In genomic region chr4:138938495-138939269, GRCm38 (mm10) we compare ENCODE assay signal across 15 mouse cellular contexts. TPM values are rescaled to one million over a fixed set of nuclear protein-coding genes. Genes with fewer than 3 reads are reported as not detected.
DNase-seq lines count a peak whose midpoint lies in the region; ATAC-seq and TF ChIP-seq lines count a peak whose summit lies in the region.
"Had no signal": no experiment of that assay in that cellular context is flagged by ENCODE, and none has a peak within 500 bp of the region (broad histone marks: within the 10 kb centered on the region; RNA-seq: fewer than 3 reads in every experiment).

No protein-coding gene starts in this region.

- no peaks in the 10 kb centered on the region for H3K9me3 ChIP-seq in liver, embryonic 11.5 days (ENCODE audit: control insufficient read depth, low read length)
- no peaks in the 10 kb centered on the region for H3K9me3 ChIP-seq in intestine, postnatal 0 days (ENCODE audit: control insufficient read depth)
- H3K9me3 ChIP-seq in lung, embryonic 14.5 days (ENCODE audit: low read depth, low read length), result no peaks in the 10 kb centered on the region
- no peaks in the 10 kb centered on the region for H3K9me3 ChIP-seq in stomach, embryonic 15.5 days
- H3K9me3 ChIP-seq: limb, embryonic 13.5 days; neural tube, embryonic 15.5 days had no signal

- no peak for ATAC-seq in liver, embryonic 11.5 days (replicated peaks; ENCODE audit: low FRiP score)
- peak; percentile 34 for ATAC-seq in intestine, postnatal 0 days
- 0 out of 2 replicates have a peak, but pooled peaks have one; percentile 35 for ATAC-seq in lung, embryonic 14.5 days (ENCODE audit: insufficient read depth)
- ATAC-seq in stomach, embryonic 15.5 days (ENCODE audit: insufficient read depth, low FRiP score, low read depth), result peak; percentile 68
- ATAC-seq: Patski had no signal

- H3K4me2 ChIP-seq in liver, embryonic 11.5 days, result no peak overlapping the region
- H3K4me2 ChIP-seq in intestine, postnatal 0 days (replicated peaks; ENCODE audit: low read depth), result 0 out of 2 replicates have a peak overlapping the region, but pooled peaks have one; percentile 13
- H3K4me2 ChIP-seq in lung, embryonic 14.5 days, result peak overlapping the region; percentile 16; the same call in 1 of the 2 replicates
- peak overlapping the region; percentile 13; the same call in 1 of the 2 replicates for H3K4me2 ChIP-seq in stomach, embryonic 15.5 days
- H3K4me2 ChIP-seq: limb, embryonic 13.5 days; neural tube, embryonic 15.5 days had no signal

- no peaks in the 10 kb centered on the region for H3K36me3 ChIP-seq in liver, adult 2 months (ENCODE audit: control insufficient read depth, insufficient read depth, low read length)
- no peaks in the 10 kb centered on the region for H3K36me3 ChIP-seq in liver, embryonic 11.5 days (ENCODE audit: control insufficient read depth, insufficient read depth, low read length)
- H3K36me3 ChIP-seq in intestine, postnatal 0 days (ENCODE audit: control insufficient read depth, insufficient read depth), result no peaks in the 10 kb centered on the region
- no peaks in the 10 kb centered on the region for H3K36me3 ChIP-seq in lung, embryonic 14.5 days (ENCODE audit: insufficient read depth)
- no peaks in the 10 kb centered on the region for H3K36me3 ChIP-seq in stomach, embryonic 15.5 days
- H3K36me3 ChIP-seq: limb, embryonic 13.5 days; neural tube, embryonic 15.5 days had no signal

- H3K4me3 ChIP-seq in liver, adult 2 months (ENCODE audit: insufficient read depth, low read depth, low read length), result no peak overlapping the region
- no peak overlapping the region for H3K4me3 ChIP-seq in liver, embryonic 11.5 days (ENCODE audit: low read depth, low read length)
- no peak overlapping the region for H3K4me3 ChIP-seq in intestine, postnatal 0 days (ENCODE audit: low read depth, low read length)
- H3K4me3 ChIP-seq in lung, embryonic 14.5 days (ENCODE audit: low read depth, low read length), result no peak overlapping the region
- H3K4me3 ChIP-seq in stomach, embryonic 15.5 days (replicated peaks), result no peak overlapping the region
- H3K4me3 ChIP-seq: limb, embryonic 13.5 days; neural tube, embryonic 15.5 days had no signal

- TF ChIP-seq POLR2A in liver, adult 2 months (IDR thresholded peaks at IDR 0.05; ENCODE audit: extremely low read depth, insufficient read depth, low read length), result no peak

- H3K27me3 ChIP-seq in liver, adult 2 months (ENCODE audit: control insufficient read depth, insufficient read depth, low read length), result no peaks in the 10 kb centered on the region
- no peaks in the 10 kb centered on the region for H3K27me3 ChIP-seq in liver, embryonic 11.5 days (replicated peaks; ENCODE audit: control insufficient read depth, insufficient read depth, low read length)
- H3K27me3 ChIP-seq in intestine, postnatal 0 days (replicated peaks; ENCODE audit: control insufficient read depth, insufficient read depth, low read length), result no peaks in the 10 kb centered on the region
- H3K27me3 ChIP-seq in lung, embryonic 14.5 days (ENCODE audit: insufficient read depth, low read length), result no peaks in the 10 kb centered on the region
- H3K27me3 ChIP-seq in stomach, embryonic 15.5 days (replicated peaks), result no peaks in the 10 kb centered on the region
- H3K27me3 ChIP-seq: limb, embryonic 13.5 days; neural tube, embryonic 15.5 days; Patski had no signal

- peak; percentile 66 for DNase-seq in liver, adult 2 months (ENCODE audit: extremely low read depth, low read depth, low spot score)
- no peak for DNase-seq in liver, embryonic 11.5 days (ENCODE audit: low spot score)
- peak; percentile 60 for DNase-seq in lung, embryonic 14.5 days
- DNase-seq in right cerebral cortex, adult 2 months (ENCODE audit: low spot score in 2 of 2), result no peak
- no peak for DNase-seq in gastrocnemius, adult 8-10 months (ENCODE audit: low spot score in 2 of 2)
- DNase-seq in gastrocnemius, postnatal 14 days, result no peak
- DNase-seq: adrenal gland, postnatal 36 days; layer of hippocampus, adult 9-11 months had no signal

- H3K4me1 ChIP-seq in liver, adult 2 months (ENCODE audit: control insufficient read depth, insufficient read depth, low read length), result peaks cover 4% of the 10 kb centered on the region
- no peaks in the 10 kb centered on the region for H3K4me1 ChIP-seq in liver, embryonic 11.5 days (replicated peaks; ENCODE audit: control insufficient read depth, insufficient read depth, low read length)
- H3K4me1 ChIP-seq in intestine, postnatal 0 days (replicated peaks; ENCODE audit: control insufficient read depth, insufficient read depth, low read length), result peaks cover 4% of the 10 kb centered on the region; the same call in 1 of the 2 replicates
- H3K4me1 ChIP-seq in lung, embryonic 14.5 days (ENCODE audit: insufficient read depth), result peaks cover 5% of the 10 kb centered on the region; the same call in 1 of the 2 replicates
- peaks cover 16% of the 10 kb centered on the region; the same call in 1 of the 2 replicates for H3K4me1 ChIP-seq in stomach, embryonic 15.5 days
- H3K4me1 ChIP-seq: neural tube, embryonic 15.5 days had no signal

- intact Hi-C loops in gastrocnemius, postnatal 14 days (cut with DNase I; ENCODE audit: low total_unique reads), result no loop called here

- WGBS in liver, adult 2 months, result 48% methylated on average over 10 of the region's 10 CpGs
- 74% methylated on average over 10 of the region's 10 CpGs for WGBS in liver, embryonic 11.5 days
- WGBS in intestine, postnatal 0 days, result 18% methylated on average over 10 of the region's 10 CpGs
- WGBS in lung, embryonic 14.5 days, result 44% methylated on average over 10 of the region's 10 CpGs
- 45% methylated on average over 10 of the region's 10 CpGs for WGBS in stomach, embryonic 15.5 days

- no peak overlapping the region for H3K9ac ChIP-seq in liver, adult 2 months (ENCODE audit: low read depth, low read length)
- H3K9ac ChIP-seq in liver, embryonic 11.5 days (ENCODE audit: low read depth, low read length), result no peak overlapping the region
- no peak overlapping the region for H3K9ac ChIP-seq in intestine, postnatal 0 days (ENCODE audit: low read depth, low read length)
- no peak overlapping the region for H3K9ac ChIP-seq in lung, embryonic 14.5 days
- H3K9ac ChIP-seq in stomach, embryonic 15.5 days, result no peak overlapping the region
- H3K9ac ChIP-seq: limb, embryonic 13.5 days; neural tube, embryonic 15.5 days had no signal

- H3K79me2 ChIP-seq in liver, adult 2 months (ENCODE audit: control insufficient read depth, insufficient read depth, low read length), result no peaks in the 10 kb centered on the region

- no peak for TF ChIP-seq CTCF in liver, adult 2 months (IDR thresholded peaks at IDR 0.05; ENCODE audit: low read depth, low read length)
- TF ChIP-seq CTCF in intestine, postnatal 0 days (IDR thresholded peaks at IDR 0.05; ENCODE audit: low read depth), result no peak
- no peak for TF ChIP-seq CTCF in lung, embryonic 14.5 days (IDR thresholded peaks at IDR 0.05; ENCODE audit: low read depth)

- H3K27ac ChIP-seq in liver, adult 2 months (replicated peaks; ENCODE audit: insufficient read depth, low read depth, low read length), result no peak overlapping the region
- no peak overlapping the region for H3K27ac ChIP-seq in liver, embryonic 11.5 days (ENCODE audit: low read depth, low read length)
- peak overlapping the region; percentile 54; the same call in 1 of the 2 replicates for H3K27ac ChIP-seq in intestine, postnatal 0 days (ENCODE audit: low read depth, low read length)
- no peak overlapping the region for H3K27ac ChIP-seq in lung, embryonic 14.5 days (ENCODE audit: low read depth)
- H3K27ac ChIP-seq in stomach, embryonic 15.5 days, result peak overlapping the region; percentile 57; the same call in 1 of the 2 replicates
- H3K27ac ChIP-seq: limb, embryonic 13.5 days; neural tube, embryonic 15.5 days had no signal

RNA-seq across cellular contexts. Expression of gene Otud3, which starts 24.9 kb away (rescaled TPM):
- total RNA-seq in liver, adult 2 months (2014; rRNA removed), result 4.1 and 5.6 TPM in 2 replicates
- polyA plus RNA-seq in liver, adult 2 months (2012; rRNA removed), result 4.1 and 5.1 TPM in 2 replicates
- polyA plus RNA-seq in liver, embryonic 11.5 days (2014; fragmentation: Nextera tagmentation; extraction: Ambion mirVana), result 3.0 and 3.8 TPM in 2 replicates
- polyA plus RNA-seq in intestine, postnatal 0 days (2015; fragmentation: Nextera tagmentation; extraction: Ambion mirVana), result 3.5 and 3.6 TPM in 2 replicates
- polyA plus RNA-seq in lung, embryonic 14.5 days (2014; fragmentation: Nextera tagmentation; extraction: Ambion mirVana), result 3.0 and 3.2 TPM in 2 replicates
- 6.8 and 8.1 TPM in 2 replicates for polyA plus RNA-seq in stomach, embryonic 15.5 days (2015; fragmentation: Nextera tagmentation; extraction: Ambion mirVana)
- total RNA-seq in gastrocnemius, adult 8-10 months (2022), result 10 to 100 TPM; 16.6 to 22.7 (median 19.5) TPM
- 1 to 10 TPM; 7.3 to 8.9 TPM for total RNA-seq in gastrocnemius, postnatal 14 days (2021)

RNA-seq across cellular contexts. Expression of gene Rnf186, which starts 28.2 kb away (rescaled TPM):
- total RNA-seq in liver, adult 2 months (2014; rRNA removed), result 5.5 and 13.4 TPM in 2 replicates
- 24.5 and 25.8 TPM in 2 replicates for polyA plus RNA-seq in liver, adult 2 months (2012; rRNA removed)
- not detected in 2 replicates for polyA plus RNA-seq in liver, embryonic 11.5 days (2014; fragmentation: Nextera tagmentation; extraction: Ambion mirVana)
- polyA plus RNA-seq in intestine, postnatal 0 days (2015; fragmentation: Nextera tagmentation; extraction: Ambion mirVana), result 65.2 and 70.7 TPM in 2 replicates
- polyA plus RNA-seq in lung, embryonic 14.5 days (2014; fragmentation: Nextera tagmentation; extraction: Ambion mirVana), result 0.24 and 0.69 TPM in 2 replicates
- polyA plus RNA-seq in stomach, embryonic 15.5 days (2015; fragmentation: Nextera tagmentation; extraction: Ambion mirVana), result 22.7 and 26.1 TPM in 2 replicates
- not detected for total RNA-seq in gastrocnemius, adult 8-10 months (2022)
- not detected for total RNA-seq in gastrocnemius, postnatal 14 days (2021)
- total RNA-seq: adrenal gland, postnatal 36 days; hematopoietic stem cell, adult 5-6 weeks had no signal
- polyA plus RNA-seq: cortical plate, adult 2 months; neural tube, embryonic 15.5 days; Patski had no signal

RNA-seq across cellular contexts. Expression of gene Tmco4, which starts 34.0 kb away (rescaled TPM):
- total RNA-seq in liver, adult 2 months (2014; rRNA removed), result 10.2 and 12.6 TPM in 2 replicates
- 14.6 and 15.3 TPM in 2 replicates for polyA plus RNA-seq in liver, adult 2 months (2012; rRNA removed)
- 1.5 and 1.9 TPM in 2 replicates for polyA plus RNA-seq in liver, embryonic 11.5 days (2014; fragmentation: Nextera tagmentation; extraction: Ambion mirVana)
- polyA plus RNA-seq in intestine, postnatal 0 days (2015; fragmentation: Nextera tagmentation; extraction: Ambion mirVana), result 11.0 and 12.2 TPM in 2 replicates
- polyA plus RNA-seq in lung, embryonic 14.5 days (2014; fragmentation: Nextera tagmentation; extraction: Ambion mirVana), result 2.6 and 3.7 TPM in 2 replicates
- 9.2 and 9.4 TPM in 2 replicates for polyA plus RNA-seq in stomach, embryonic 15.5 days (2015; fragmentation: Nextera tagmentation; extraction: Ambion mirVana)
- total RNA-seq in gastrocnemius, adult 8-10 months (2022), result 10 to 100 TPM; 10.2 to 16.9 (median 12.0) TPM
- total RNA-seq in gastrocnemius, postnatal 14 days (2021), result 1 to 10 TPM; 3.4 to 3.5 TPM

Comparison
In these comparisons a context has a peak if more than half of its experiments do, and no peak if none do; other contexts are left out.
1. DNase-seq: peak in liver, adult 2 months (single experiment) and lung, embryonic 14.5 days (single experiment); none in liver, embryonic 11.5 days (single experiment), right cerebral cortex, adult 2 months (0 of 2), gastrocnemius, adult 8-10 months (0 of 2) and gastrocnemius, postnatal 14 days (single experiment).
2. RNA of gene Rnf186, which starts 28.2 kb away (polyA plus RNA-seq): 65.2 to 70.7 TPM in intestine, postnatal 0 days, 24.5 to 25.8 TPM in liver, adult 2 months and 22.7 to 26.1 TPM in stomach, embryonic 15.5 days; 0.24 to 0.69 TPM in lung, embryonic 14.5 days and not detected in liver, embryonic 11.5 days; every median in the first group is over 10 times any median in the second.
3. H3K27ac ChIP-seq: peak in intestine, postnatal 0 days (single experiment) and stomach, embryonic 15.5 days (single experiment); none in liver, adult 2 months (single experiment), liver, embryonic 11.5 days (single experiment) and lung, embryonic 14.5 days (single experiment).